Mouse (Mus musculus): ENCODE data around the gene Eif2b3. TPM values are rescaled to one million over a fixed set of nuclear protein-coding genes. Genes with fewer than 3 reads are reported as not detected.

Gene Eif2b3
- polyA plus RNA-seq (2015; fragmentation: Nextera tagmentation; extraction: Ambion mirVana), result 46.1 and 49.1 TPM in 2 replicates

DNA sequence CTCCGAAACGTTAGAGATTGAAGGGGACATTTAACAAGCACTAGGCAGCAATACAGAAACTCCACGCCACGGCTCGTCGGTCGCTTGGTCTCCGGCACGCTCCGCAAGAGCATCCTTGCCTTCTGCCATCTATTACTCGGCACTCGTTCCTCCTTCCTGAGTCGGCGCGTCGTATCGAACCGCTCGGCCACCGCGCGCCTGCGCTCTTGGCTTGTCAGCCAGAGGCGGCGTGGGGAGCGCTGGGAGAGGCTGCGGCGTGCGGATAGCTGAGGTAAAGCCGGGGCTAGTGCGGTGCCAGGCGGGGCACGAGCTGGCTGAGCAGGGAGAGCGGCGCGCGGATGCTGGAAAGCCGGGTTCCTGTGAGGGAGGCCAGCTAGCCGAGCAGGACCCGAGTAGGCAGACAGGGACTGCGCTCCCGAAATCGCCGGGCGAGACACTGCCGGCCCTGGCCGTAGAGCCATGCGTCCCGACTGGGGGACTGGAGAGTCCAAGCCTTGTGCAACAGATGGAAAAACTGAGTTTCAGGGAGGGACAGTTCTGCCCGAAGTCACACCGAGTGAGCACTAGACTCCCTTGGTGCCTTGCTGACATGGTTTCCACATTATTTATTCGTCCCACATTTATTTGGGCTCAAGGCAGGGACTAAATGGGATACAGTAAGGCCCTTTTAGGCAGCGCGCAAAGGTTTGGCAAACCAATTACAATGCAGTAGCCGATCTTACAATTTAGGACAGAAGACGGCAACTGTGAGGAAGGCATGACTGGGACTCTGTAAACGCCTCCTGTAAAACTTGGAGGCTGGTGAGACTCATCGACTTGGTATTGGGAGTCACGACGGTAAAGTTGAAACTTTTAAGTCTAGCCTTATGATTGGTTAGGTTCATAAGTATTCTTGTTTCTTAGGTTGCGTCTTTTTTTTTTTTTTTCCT lies at the start of gene Eif2b3:
Eif2b3 (plus strand) TSS at position 197 of the 929 bp plus-strand sequence.
- peaks cover 22% of the 10 kb centered on the region for H3K36me3 ChIP-seq
- H3K27me3 ChIP-seq (replicated peaks), result no peaks in the 10 kb centered on the region
- WGBS, result 1% methylated on average over 61 of the region's 61 CpGs
- peak; percentile 95 for ATAC-seq (ENCODE audit: low FRiP score)
- peak within 1 kb of the TSS; percentile 99 for H3K4me3 ChIP-seq (replicated peaks)
- peak within 1 kb of the TSS; percentile 77 for H3K4me2 ChIP-seq
- H3K9me3 ChIP-seq (replicated peaks), result no peaks in the 10 kb centered on the region
- peaks cover 14% of the 10 kb centered on the region for H3K4me1 ChIP-seq
- H3K9ac ChIP-seq (replicated peaks), result peak within 1 kb of the TSS; percentile 93
- H3K27ac ChIP-seq (replicated peaks), result peak within 1 kb of the TSS; percentile 69

- H3K36me3 ChIP-seq, result peaks cover 56% of the 10 kb centered on the region
Measured at GRCm38 (mm10) chr4:116976503-116976902, 42.7 kb upstream of the Eif2b3 start.

DNA sequence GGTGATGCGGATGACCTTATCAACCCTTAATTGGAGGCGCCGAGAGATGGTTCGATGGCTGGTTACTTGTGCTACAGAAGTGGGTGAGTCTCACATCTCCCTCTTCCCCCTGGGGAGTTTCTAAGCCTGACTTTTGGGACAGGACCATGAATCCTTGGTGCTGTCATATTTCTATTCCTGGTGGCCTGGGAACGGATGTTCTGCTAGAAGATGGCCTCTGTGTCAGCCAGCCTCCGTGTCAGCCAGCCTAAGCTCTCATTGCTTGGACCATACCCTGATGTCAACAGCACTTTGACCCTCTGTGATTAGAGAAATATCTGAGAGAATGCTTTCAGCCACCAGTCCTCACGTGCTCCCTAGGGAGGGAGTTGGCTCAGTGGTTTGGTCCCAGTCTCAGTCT lies 33.5 kb upstream of the Eif2b3 start:
- no peak overlapping the region for H3K27ac ChIP-seq (replicated peaks)
- peaks cover 70% of the 10 kb centered on the region for H3K36me3 ChIP-seq
- no peak overlapping the region for H3K4me3 ChIP-seq (replicated peaks)
- no peak for ATAC-seq (ENCODE audit: low FRiP score)
- H3K4me2 ChIP-seq, result no peak overlapping the region
- no peak overlapping the region for H3K9ac ChIP-seq (replicated peaks)
- WGBS, result 96% methylated on average over 7 of the region's 7 CpGs
- H3K9me3 ChIP-seq (replicated peaks), result no peaks in the 10 kb centered on the region
- H3K4me1 ChIP-seq, result no peaks in the 10 kb centered on the region
- no peaks in the 10 kb centered on the region for H3K27me3 ChIP-seq (replicated peaks)

More at GRCm38 (mm10) chr4:116976503-116976902, 42.7 kb upstream of the Eif2b3 start:
- no peak for ATAC-seq (ENCODE audit: low FRiP score)
- Histone ChIP-seq H3K4me2 (no peak overlapping the region), H3K9ac (replicated peaks) (no peak overlapping the region), H3K4me1 (no peaks in the 10 kb centered on the region), H3K27me3 (replicated peaks) (no peaks in the 10 kb centered on the region), H3K27ac (replicated peaks) (no peak overlapping the region), H3K4me3 (replicated peaks) (no peak overlapping the region), H3K9me3 (replicated peaks) (no peaks in the 10 kb centered on the region)
- 79% methylated on average over 2 of the region's 2 CpGs for WGBS

GRCm38 (mm10) chr4:116986400-116987121 lies 32.6 kb upstream of the Eif2b3 start:
- no peak overlapping the region for H3K4me2 ChIP-seq
- no peak overlapping the region for H3K4me3 ChIP-seq (replicated peaks)
- ATAC-seq (ENCODE audit: low FRiP score), result peak; percentile 43
- WGBS, result 62% methylated on average over 17 of the region's 17 CpGs
- H3K4me1 ChIP-seq, result 0 out of 2 replicates have a peak, but pooled peaks cover 3% of the 10 kb centered on the region
- H3K9me3 ChIP-seq (replicated peaks), result no peaks in the 10 kb centered on the region
- H3K27ac ChIP-seq (replicated peaks), result no peak overlapping the region
- no peak overlapping the region for H3K9ac ChIP-seq (replicated peaks)
- no peaks in the 10 kb centered on the region for H3K27me3 ChIP-seq (replicated peaks)
- peaks cover 62% of the 10 kb centered on the region for H3K36me3 ChIP-seq

DNA sequence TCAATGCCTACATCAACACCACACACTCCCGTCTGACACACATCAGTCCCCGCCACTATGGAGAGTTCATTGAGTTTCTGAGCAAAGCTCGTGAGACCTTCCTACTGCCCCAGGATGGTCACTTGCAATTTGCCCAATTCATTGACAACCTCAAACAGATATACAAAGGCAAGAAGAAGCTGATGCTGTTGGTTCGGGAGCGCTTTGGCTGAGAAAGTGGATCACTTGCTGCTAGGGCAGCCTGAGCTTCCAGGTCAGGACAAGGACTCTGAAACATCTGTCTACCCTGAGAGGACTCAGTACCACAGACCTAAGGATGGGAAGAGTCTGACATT lies 32.1 kb upstream of the Eif2b3 start:
- Histone ChIP-seq H3K9ac (replicated peaks) (no peak overlapping the region), H3K4me1 (0 out of 2 replicates have a peak, but pooled peaks cover 3% of the 10 kb centered on the region), H3K9me3 (replicated peaks) (no peaks in the 10 kb centered on the region), H3K36me3 (peaks cover 57% of the 10 kb centered on the region), H3K27me3 (replicated peaks) (no peaks in the 10 kb centered on the region), H3K27ac (replicated peaks) (no peak overlapping the region), H3K4me2 (no peak overlapping the region), H3K4me3 (replicated peaks) (no peak overlapping the region)
- no peak for ATAC-seq (ENCODE audit: low FRiP score)
- WGBS, result 72% methylated on average over 5 of the region's 5 CpGs

GRCm38 (mm10) chr4:116989731-116990130 lies 29.5 kb upstream of the Eif2b3 start:
- H3K4me3 ChIP-seq (replicated peaks), result no peak overlapping the region

GRCm38 (mm10) chr4:116991366-116991765 lies 27.8 kb upstream of the Eif2b3 start:
- Histone ChIP-seq H3K4me1 (peaks cover 28% of the 10 kb centered on the region), H3K27me3 (replicated peaks) (no peaks in the 10 kb centered on the region), H3K9ac (replicated peaks) (no peak overlapping the region), H3K4me2 (no peak overlapping the region), H3K27ac (replicated peaks) (no peak overlapping the region), H3K9me3 (replicated peaks) (no peaks in the 10 kb centered on the region), H3K4me3 (replicated peaks) (no peak overlapping the region), H3K36me3 (peaks cover 38% of the 10 kb centered on the region)
- WGBS, result 20% methylated on average over 7 of the region's 7 CpGs
- no peak for ATAC-seq (ENCODE audit: low FRiP score)

More at GRCm38 (mm10) chr4:116989731-116990130, 29.5 kb upstream of the Eif2b3 start:
- Histone ChIP-seq H3K9ac (replicated peaks) (no peak overlapping the region), H3K4me1 (peaks cover 17% of the 10 kb centered on the region), H3K9me3 (replicated peaks) (no peaks in the 10 kb centered on the region), H3K27me3 (replicated peaks) (no peaks in the 10 kb centered on the region), H3K4me2 (no peak overlapping the region), H3K27ac (replicated peaks) (no peak overlapping the region), H3K36me3 (peaks cover 51% of the 10 kb centered on the region)
- no peak for ATAC-seq (ENCODE audit: low FRiP score)
- WGBS, result 68% methylated on average over 6 of the region's 6 CpGs

- H3K27me3 ChIP-seq (replicated peaks), result no peaks in the 10 kb centered on the region
- H3K9ac ChIP-seq (replicated peaks), result peak within 1 kb of the TSS; percentile 72
- ATAC-seq (ENCODE audit: low FRiP score), result peak; percentile 92
- peak within 1 kb of the TSS; percentile 89 for H3K27ac ChIP-seq (replicated peaks)
- peak within 1 kb of the TSS; percentile 72 for H3K4me3 ChIP-seq (replicated peaks)
- H3K9me3 ChIP-seq (replicated peaks), result no peaks in the 10 kb centered on the region
- peaks cover 34% of the 10 kb centered on the region for H3K4me1 ChIP-seq
- H3K36me3 ChIP-seq, result peaks cover 30% of the 10 kb centered on the region
- H3K4me2 ChIP-seq, result peak within 1 kb of the TSS; percentile 90
- WGBS, result 1% methylated on average over 38 of the region's 38 CpGs
Measured at GRCm38 (mm10) chr4:116993672-116994621, 25.3 kb upstream of the Eif2b3 start, which contains the start of gene Urod. Urod (minus strand) TSS chr4:116994413.

GRCm38 (mm10) chr4:116995131-116995797 lies 23.9 kb upstream of the Eif2b3 start, which contains the start of gene Hectd3:
Hectd3 (plus strand) TSS chr4:116995317.
- WGBS, result under 1% methylated on average over 49 of the region's 58 CpGs
- H3K27me3 ChIP-seq (replicated peaks), result no peaks in the 10 kb centered on the region
- peak within 1 kb of the TSS; percentile 90 for H3K4me2 ChIP-seq
- no peaks in the 10 kb centered on the region for H3K9me3 ChIP-seq (replicated peaks)
- peak within 1 kb of the TSS; percentile 72 for H3K9ac ChIP-seq (replicated peaks)
- peak within 1 kb of the TSS; percentile 72 for H3K4me3 ChIP-seq (replicated peaks)
- peak; percentile 69 for ATAC-seq (ENCODE audit: low FRiP score)
- peaks cover 33% of the 10 kb centered on the region for H3K36me3 ChIP-seq
- H3K4me1 ChIP-seq, result peaks cover 34% of the 10 kb centered on the region
- H3K27ac ChIP-seq (replicated peaks), result peak within 1 kb of the TSS; percentile 89

DNA sequence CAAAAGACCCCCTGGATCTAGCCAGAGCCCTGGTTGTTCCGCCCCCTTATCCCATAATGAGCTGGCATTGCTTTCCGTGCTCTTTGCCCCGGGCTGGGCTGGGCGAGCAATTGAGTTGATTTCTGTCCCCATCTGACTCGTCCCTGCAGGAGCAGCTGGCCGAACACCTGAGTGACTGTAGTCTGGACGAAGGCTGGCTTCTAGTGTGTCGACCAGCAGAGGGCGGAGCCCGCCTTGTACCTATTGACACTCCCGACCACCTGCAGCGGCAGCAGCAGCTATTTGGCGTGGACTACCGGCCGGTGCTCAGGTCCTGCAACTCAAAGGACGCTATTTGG lies 23.4 kb upstream of the Eif2b3 start:
- Histone ChIP-seq H3K4me1 (peaks cover 34% of the 10 kb centered on the region), H3K4me3 (replicated peaks) (peak overlapping the region; percentile 72), H3K9me3 (replicated peaks) (no peaks in the 10 kb centered on the region), H3K9ac (replicated peaks) (peak overlapping the region; percentile 72), H3K27me3 (replicated peaks) (no peaks in the 10 kb centered on the region), H3K4me2 (peak overlapping the region; percentile 90), H3K36me3 (peaks cover 35% of the 10 kb centered on the region), H3K27ac (replicated peaks) (peak overlapping the region; percentile 89)
- WGBS, result 0% methylated on average over 16 of the region's 16 CpGs
- ATAC-seq (ENCODE audit: low FRiP score), result peak; percentile 9; the same call in 1 of the 2 replicates
